In genomic region chr5:147966646-147967045, GRCm38 (mm10) we compare ENCODE assay signal across 16 mouse cellular contexts.
"Had no signal": no experiment of that assay in that cellular context is flagged by ENCODE, and none has a peak within 500 bp of the region (broad histone marks: within the 10 kb centered on the region; RNA-seq: fewer than 3 reads in every experiment).

No protein-coding gene starts in this region.

- H3K4me1 ChIP-seq: limb, embryonic 10.5 days; limb, embryonic 13.5 days; liver, embryonic 12.5 days; liver, embryonic 15.5 days had no signal

- ATAC-seq: liver, embryonic 12.5 days had no signal

- H3K36me3 ChIP-seq: limb, embryonic 10.5 days; limb, embryonic 13.5 days; liver, embryonic 12.5 days; liver, embryonic 15.5 days; lung, embryonic 15.5 days had no signal

- DNase-seq: kidney, postnatal 14 days; layer of hippocampus, adult 9-11 months; liver; lung, adult 18-20 months; lung, postnatal 10 days; lung, postnatal 4 days; midbrain, embryonic 14.5 days; thymus, adult 2 months; thymus, postnatal 14 days; thymus, postnatal 4 days had no signal

- H3K4me3 ChIP-seq: layer of hippocampus, adult 2 months; limb, embryonic 10.5 days; limb, embryonic 13.5 days; liver, embryonic 12.5 days; liver, embryonic 15.5 days; lung, embryonic 15.5 days had no signal

- H3K9me3 ChIP-seq: limb, embryonic 10.5 days; limb, embryonic 13.5 days; liver, embryonic 12.5 days; liver, embryonic 15.5 days; lung, embryonic 15.5 days had no signal

- H3K27ac ChIP-seq: layer of hippocampus, adult 2 months; limb, embryonic 10.5 days; limb, embryonic 13.5 days; liver, embryonic 12.5 days; liver, embryonic 15.5 days; lung, embryonic 15.5 days had no signal

- H3K9ac ChIP-seq: limb, embryonic 13.5 days; liver, embryonic 12.5 days; liver, embryonic 15.5 days; lung, embryonic 15.5 days had no signal

- H3K27me3 ChIP-seq: liver, embryonic 15.5 days; lung, embryonic 15.5 days had no signal
